Mouse (Mus musculus): ENCODE measurements around the gene Gm3285.

GRCm38 (mm10) chr10:77861675-77862074 lies at the start of gene Gm3285:
- TF ChIP-seq CTCF (conservative IDR thresholded peaks at IDR 0.05 in 1 of 2, IDR thresholded peaks at IDR 0.05 in 1 of 2; ENCODE audit: low read depth in 2 of 2, low read length in 2 of 2) (no peak), JUND (conservative IDR thresholded peaks at IDR 0.05; ENCODE audit: low read depth, low read length) (no peak), EP300 (IDR thresholded peaks at IDR 0.05; ENCODE audit: low read length) (no peak), MXI1 (IDR thresholded peaks at IDR 0.05; ENCODE audit: low read depth, low read length) (no peak), MEF2A (IDR thresholded peaks at IDR 0.05; ENCODE audit: borderline replicate concordance, low read depth, low read length) (no peak), BHLHE40 (IDR thresholded peaks at IDR 0.05; ENCODE audit: low read depth, low read length) (no peak), MYC (IDR thresholded peaks at IDR 0.05; ENCODE audit: low read depth, low read length) (no peak), POLR2A (IDR thresholded peaks at IDR 0.05; ENCODE audit: low read depth, low read length) (no peak), GABPA (IDR thresholded peaks at IDR 0.05; ENCODE audit: insufficient replicate concordance, low read depth, low read length) (no peak), RAD21 (IDR thresholded peaks at IDR 0.05; ENCODE audit: low read depth, low read length) (no peak), POLR2AphosphoS2 (IDR thresholded peaks at IDR 0.05; ENCODE audit: low read depth, low read length) (no peak), ZNF384 (IDR thresholded peaks at IDR 0.05; ENCODE audit: low read depth, low read length) (no peak)
